Mouse (Mus musculus) yolk sac, embryonic 10.5 days (tissue): ENCODE measurements around the gene Il3.

ENCODE experiments used
- DNase-seq: peaks from one replicate; pipeline ENCODE4 v3.0.0-alpha.2; 2017; ENCODE audit warnings: low spot score

The Il3 gene

GRCm38 (mm10) chr11:54271437-54271949 lies 4.4 kb upstream of the Il3 start:
- DNase-seq, result no peak

DNA sequence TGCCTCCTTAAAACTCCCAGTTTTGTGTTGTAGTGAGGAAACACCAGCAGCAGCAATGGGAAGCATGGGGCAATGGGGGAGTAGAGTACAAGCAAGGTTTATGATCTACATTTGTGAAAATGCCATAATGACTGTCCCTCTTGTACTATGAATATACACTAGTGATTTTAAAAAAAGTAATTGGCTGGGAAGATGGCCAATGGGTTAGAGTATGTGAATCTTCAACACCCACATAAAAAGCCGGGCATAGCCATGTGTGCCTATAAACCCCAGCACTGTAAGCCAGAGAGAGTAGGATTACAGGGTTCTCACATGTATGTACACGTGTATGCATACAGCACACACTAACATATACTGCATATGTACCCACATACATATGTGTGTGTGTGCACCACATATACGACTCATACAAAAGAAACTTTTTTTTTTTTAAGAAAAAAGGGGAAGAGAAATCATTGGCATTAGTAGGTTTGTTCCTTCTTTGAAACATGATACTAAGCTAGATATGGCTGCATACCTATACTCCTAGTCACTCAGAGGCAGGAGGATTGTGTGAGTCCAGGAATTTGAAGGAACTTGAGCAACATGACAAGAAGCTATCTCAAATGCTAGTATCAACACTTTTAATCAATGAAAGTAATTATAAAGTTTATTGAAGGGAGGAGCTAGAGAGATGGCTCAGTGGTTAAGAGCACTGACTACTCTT lies 2.3 kb upstream of the Il3 start:
- DNase-seq, result no peak

DNA sequence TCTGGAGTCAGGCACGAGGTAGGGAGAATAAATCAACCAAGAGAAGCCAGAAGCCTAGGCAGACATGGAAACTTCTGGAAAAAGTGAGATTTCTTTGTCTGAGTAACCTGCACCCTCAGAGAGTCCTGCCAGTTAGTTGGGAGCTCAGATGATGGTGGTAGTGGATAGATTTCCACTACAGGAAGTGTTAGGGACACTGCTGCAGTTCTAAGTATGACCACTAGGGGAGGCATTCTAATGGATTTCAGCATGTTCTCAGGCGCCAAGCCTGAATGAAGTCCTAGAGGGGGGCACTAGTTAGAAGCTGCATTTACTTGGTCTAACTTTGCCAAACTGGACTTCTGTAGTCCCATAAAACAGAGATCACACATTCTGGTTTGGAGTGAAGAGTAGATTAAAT lies 2.5 kb downstream of the Il3 start:
- no peak for DNase-seq

- DNase-seq, result no peak
Observed at GRCm38 (mm10) chr11:54263405-54264031, 3.6 kb downstream of the Il3 start.

- peak; percentile 53 for DNase-seq
Observed at GRCm38 (mm10) chr11:54256624-54257376, 10.3 kb downstream of the Il3 start.

- no peak for DNase-seq
Observed at GRCm38 (mm10) chr11:54254114-54254513, 13.0 kb downstream of the Il3 start.

GRCm38 (mm10) chr11:54250575-54250974 lies 16.5 kb downstream of the Il3 start:
- DNase-seq, result no peak

DNA sequence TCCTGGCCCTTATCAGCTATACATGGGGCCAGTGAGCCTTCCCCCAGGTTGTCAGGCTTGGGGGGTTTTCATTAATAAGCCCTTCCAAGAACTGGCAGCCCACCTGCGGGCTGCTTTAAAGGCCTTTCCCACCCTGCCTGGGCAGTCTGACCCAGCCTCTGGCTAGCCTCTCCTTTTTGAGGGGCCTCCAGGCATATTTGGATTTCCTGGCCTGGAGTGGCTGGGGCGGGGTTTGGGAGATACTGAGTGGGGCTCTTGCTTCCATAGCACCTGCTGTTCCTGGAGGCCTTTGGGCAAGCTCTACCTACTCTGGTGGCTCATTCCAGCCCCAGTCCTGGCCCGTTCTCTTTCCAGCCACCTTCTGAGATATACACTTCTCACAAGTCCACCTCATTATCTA lies 17.3 kb downstream of the Il3 start:
- no peak for DNase-seq

DNA sequence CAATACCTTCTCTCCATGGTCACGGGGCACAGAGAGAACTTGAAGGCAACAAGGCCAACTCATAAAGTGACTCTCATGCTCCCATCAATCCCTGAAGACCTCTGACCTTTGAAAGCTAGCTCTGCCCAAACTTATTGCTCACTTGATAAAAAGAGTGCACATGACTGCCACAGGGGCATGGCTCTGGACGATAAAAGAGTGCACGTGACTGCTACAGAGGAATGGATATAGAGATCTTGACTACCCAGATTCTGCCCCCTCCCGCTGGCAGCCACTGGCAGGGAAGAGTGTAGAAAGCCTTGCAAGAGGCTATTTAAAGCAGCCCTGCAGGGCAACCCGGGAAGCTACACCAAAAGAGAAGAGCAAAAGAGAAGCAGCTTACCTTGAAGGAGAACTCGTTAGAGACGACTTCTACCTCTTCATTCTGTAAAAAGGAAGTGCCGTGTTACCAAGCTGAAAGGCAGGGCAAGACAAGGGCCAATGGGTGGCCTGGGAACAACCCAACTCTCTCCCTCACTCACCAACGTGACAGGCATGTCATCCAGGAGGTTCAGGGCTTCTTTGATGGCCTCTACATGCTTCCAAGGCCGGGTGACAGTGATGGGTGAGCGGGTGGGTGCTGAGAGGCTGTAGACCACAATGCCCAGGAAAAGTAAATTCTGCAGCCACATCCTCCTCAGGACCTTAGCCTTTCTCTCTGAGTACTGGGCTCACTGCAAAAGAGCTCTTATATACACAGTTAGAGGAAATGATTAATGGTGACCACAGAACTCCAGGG lies 17.9 kb downstream of the Il3 start, which contains the start of gene Csf2:
Gene Csf2 (minus strand): TSS at position 728 of the 778 bp plus-strand sequence.
- DNase-seq, result no peak

DNA sequence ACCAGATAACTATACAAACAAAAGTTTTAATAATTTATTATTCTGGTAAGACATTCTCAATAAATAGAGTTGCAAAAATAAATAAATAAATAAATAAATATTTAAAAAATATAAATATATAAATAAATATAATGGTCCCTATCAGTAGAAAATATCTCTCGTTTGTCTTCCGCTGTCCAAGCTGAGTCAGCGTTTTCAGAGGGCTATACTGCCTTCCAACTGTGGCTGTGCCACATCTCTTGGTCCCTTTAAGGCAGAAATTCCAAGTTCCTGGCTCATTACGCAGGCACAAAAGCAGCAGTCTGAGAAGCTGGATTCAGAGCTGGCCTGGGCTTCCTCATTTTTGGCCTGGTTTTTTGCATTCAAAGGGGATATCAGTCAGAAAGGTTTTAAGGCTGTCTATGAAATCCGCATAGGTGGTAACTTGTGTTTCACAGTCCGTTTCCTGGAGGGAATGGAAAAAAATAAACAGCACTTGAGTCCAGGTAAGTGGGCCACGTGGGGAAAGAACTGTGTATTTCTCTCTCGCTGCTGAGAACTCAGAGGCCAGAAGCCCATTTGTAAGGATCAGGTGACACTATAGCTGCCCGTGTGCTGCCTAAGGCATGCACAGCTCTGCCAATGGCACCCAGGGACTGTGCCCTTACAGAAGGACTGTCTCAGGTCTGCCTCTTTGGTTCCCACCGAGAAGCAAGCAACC lies 19.7 kb downstream of the Il3 start:
- DNase-seq, result no peak

GRCm38 (mm10) chr11:54244465-54244864 lies 22.6 kb downstream of the Il3 start:
- DNase-seq, result no peak

DNA sequence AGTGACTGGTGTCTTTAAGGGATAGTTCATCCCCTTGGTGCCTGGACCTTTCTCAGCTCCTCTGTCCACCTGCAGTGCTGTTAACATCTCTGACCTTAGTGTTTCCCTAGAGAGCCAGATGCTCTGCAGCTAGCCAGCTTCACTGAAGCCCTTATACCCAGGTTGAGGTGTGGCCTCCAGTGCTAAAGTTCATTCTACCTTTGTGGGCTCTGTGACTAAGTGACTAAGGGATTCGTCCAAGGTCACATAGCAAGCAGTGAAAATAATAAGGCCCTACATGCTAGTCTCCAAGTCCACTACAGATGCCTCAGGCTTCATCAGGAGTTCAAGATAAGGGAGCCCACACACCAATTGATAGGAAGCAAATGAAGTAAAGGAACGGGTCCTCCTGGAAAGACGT lies 24.6 kb downstream of the Il3 start:
- DNase-seq, result no peak

DNA sequence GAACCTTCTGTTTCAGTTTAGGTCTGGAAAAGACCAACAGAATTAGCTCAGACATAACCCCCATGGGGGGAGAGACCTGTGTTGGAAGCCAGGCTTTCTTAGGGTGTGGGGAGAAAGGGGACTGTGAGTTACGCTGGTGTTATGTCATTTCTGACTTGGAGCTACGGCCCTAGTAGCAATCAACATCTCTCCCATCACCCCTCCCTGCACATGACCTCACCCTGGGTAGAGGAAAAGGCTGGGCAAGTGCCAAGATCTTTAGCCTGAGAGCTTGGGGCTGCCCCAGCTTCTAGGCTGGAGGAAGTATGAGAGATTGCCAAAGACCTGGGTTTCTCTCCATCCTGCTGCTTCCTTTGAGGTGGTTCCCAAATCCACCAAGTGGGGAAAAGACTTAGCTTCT lies 30.1 kb downstream of the Il3 start:
- no peak for DNase-seq

- DNase-seq, result no peak
Observed at GRCm38 (mm10) chr11:54227478-54227877, 39.6 kb downstream of the Il3 start.

GRCm38 (mm10) chr11:54224475-54224986 lies 42.5 kb downstream of the Il3 start:
- DNase-seq, result no peak

DNA sequence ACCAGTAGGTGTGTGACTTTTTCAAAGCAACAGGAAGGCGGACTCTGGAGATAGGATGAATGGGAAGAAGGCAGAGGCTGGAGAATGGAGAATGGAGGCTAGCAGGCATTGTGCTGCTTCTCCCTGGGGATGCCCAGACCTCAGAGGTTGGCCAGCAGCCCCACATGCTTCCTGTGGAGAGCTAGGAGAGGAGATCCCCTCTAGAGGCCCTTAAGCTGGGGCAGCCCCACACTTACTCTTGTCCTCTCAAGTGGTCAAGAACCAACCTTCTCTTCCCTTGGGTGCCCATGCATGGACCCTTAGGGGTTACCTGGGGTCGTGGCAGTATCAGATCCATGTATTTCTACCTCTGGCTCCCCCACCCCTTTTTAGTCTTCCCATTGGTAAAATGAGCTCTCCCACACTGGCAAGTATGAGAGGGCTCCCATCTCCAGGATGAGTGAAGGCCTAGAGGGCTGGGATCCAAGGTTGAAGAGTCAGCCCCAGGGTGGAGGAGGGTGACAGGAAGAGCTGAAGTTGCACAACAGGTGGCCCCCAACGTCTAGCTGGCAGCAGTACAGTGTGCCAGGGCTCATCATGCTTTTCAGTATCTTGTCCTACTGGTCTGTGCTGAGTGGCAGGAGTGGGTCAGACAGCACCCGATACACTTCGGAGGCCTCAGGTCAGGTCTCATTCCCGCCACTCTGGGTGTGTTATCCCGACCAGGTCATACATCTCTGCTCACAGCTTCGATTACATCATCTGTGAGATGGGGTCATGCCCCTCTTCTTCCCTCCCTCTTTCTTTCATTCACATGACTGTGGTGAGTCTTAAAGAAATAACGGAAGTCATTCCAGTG lies 43.2 kb downstream of the Il3 start:
- DNase-seq, result no peak

- DNase-seq, result no peak
Observed at GRCm38 (mm10) chr11:54219903-54220740, 47.0 kb downstream of the Il3 start.

DNA sequence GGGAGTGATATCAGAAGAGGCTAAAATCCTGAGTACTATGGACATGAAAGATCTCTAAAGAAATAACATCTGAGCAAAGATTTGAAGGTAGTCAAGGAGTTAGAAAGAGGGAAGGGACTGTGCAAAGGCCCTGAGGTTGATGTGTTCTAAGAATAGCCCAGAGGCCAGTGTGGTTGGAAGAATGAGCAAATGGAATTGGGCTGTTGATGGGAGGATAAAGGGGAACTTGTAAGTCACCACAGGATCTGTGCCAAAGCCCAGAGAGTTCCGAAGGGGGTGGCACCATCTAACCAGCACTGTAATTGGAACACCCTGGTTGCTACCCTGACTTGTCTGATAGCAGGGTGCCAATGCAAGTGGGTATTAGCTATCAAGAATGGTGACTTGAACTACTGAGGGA lies 47.9 kb downstream of the Il3 start:
- no peak for DNase-seq

GRCm38 (mm10) chr11:54217384-54217783 lies 49.7 kb downstream of the Il3 start:
- no peak for DNase-seq
